Mouse (Mus musculus): ENCODE results near the gene Zdhhc18. TPM values are rescaled to one million over a fixed set of nuclear protein-coding genes. Genes with fewer than 3 reads are reported as not detected.

Zdhhc18 gene
- polyA plus RNA-seq, 1 experiment from 2014 or later = 5.8 TPM

- WGBS = 13% methylated on average over 7 of the region's 7 CpGs
- H3K36me3 ChIP-seq (ENCODE audit: insufficient read depth, low read length) = peaks cover 4% of the 10 kb centered on the region; the same call in 1 of the 2 replicates
- H3K4me1 ChIP-seq (ENCODE audit: insufficient read depth, low read depth, low read length) = peaks cover 8% of the 10 kb centered on the region
- TF ChIP-seq CTCF (IDR thresholded peaks at IDR 0.05) = no peak
- no peak for TF ChIP-seq EP300 (IDR thresholded peaks at IDR 0.05)
- peak overlapping the region; percentile 67 for H3K4me2 ChIP-seq (replicated peaks; ENCODE audit: low read depth, low read length)
- peak overlapping the region; percentile 43 for H3K4me3 ChIP-seq (ENCODE audit: low read depth, low read length)
- H3K27ac ChIP-seq (ENCODE audit: low read length) = peak overlapping the region; percentile 84
- H3K27me3 ChIP-seq (replicated peaks; ENCODE audit: insufficient read depth, low read length) = no peaks in the 10 kb centered on the region
- H3K9me3 ChIP-seq (ENCODE audit: low read length) = no peaks in the 10 kb centered on the region
- no peak overlapping the region; the same call in 1 of the 2 replicates for H3K9ac ChIP-seq (replicated peaks; ENCODE audit: low read depth)
- DNase-seq (ENCODE audit: low spot score) = no peak
- ATAC-seq = no peak
These were observed 50.8 kb downstream of the Zdhhc18 start for GRCm38 (mm10) chr4:133599116-133599515.

GRCm38 (mm10) chr4:133598616-133599015, 51.3 kb downstream of the Zdhhc18 start:
- H3K4me1 ChIP-seq (ENCODE audit: insufficient read depth, low read depth, low read length) = peaks cover 5% of the 10 kb centered on the region; the same call in 1 of the 2 replicates
- no peak for ATAC-seq
- H3K9me3 ChIP-seq (ENCODE audit: low read length) = no peaks in the 10 kb centered on the region
- 31% methylated on average over 4 of the region's 4 CpGs for WGBS
- 0 out of 2 replicates have a peak overlapping the region, but pooled peaks have one; percentile 67 for H3K4me2 ChIP-seq (replicated peaks; ENCODE audit: low read depth, low read length)
- H3K4me3 ChIP-seq (ENCODE audit: low read depth, low read length) = no peak overlapping the region
- no peaks in the 10 kb centered on the region for H3K27me3 ChIP-seq (replicated peaks; ENCODE audit: insufficient read depth, low read length)
- H3K36me3 ChIP-seq (ENCODE audit: insufficient read depth, low read length) = 0 out of 2 replicates have a peak, but pooled peaks cover under 1% of the 10 kb centered on the region
- TF ChIP-seq CTCF (IDR thresholded peaks at IDR 0.05) (no peak), EP300 (IDR thresholded peaks at IDR 0.05) (no peak)
- no peak overlapping the region for H3K9ac ChIP-seq (replicated peaks; ENCODE audit: low read depth)
- H3K27ac ChIP-seq (ENCODE audit: low read length) = peak overlapping the region; percentile 84
- peak; percentile 77 for DNase-seq (ENCODE audit: low spot score)

- no peak overlapping the region for H3K27ac ChIP-seq (ENCODE audit: low read length)
- no peak overlapping the region for H3K4me3 ChIP-seq (ENCODE audit: low read depth, low read length)
- no peaks in the 10 kb centered on the region for H3K9me3 ChIP-seq (ENCODE audit: low read length)
- H3K9ac ChIP-seq (replicated peaks; ENCODE audit: low read depth) = no peak overlapping the region
- H3K36me3 ChIP-seq (ENCODE audit: insufficient read depth, low read length) = no peaks in the 10 kb centered on the region
- DNase-seq (ENCODE audit: low spot score) (no peak), ATAC-seq (no peak)
- WGBS = 73% methylated on average over 6 of the region's 6 CpGs
- H3K4me2 ChIP-seq (replicated peaks; ENCODE audit: low read depth, low read length) = no peak overlapping the region
- H3K4me1 ChIP-seq (ENCODE audit: insufficient read depth, low read depth, low read length) = peaks cover 5% of the 10 kb centered on the region; the same call in 1 of the 2 replicates
- H3K27me3 ChIP-seq (replicated peaks; ENCODE audit: insufficient read depth, low read length) = no peaks in the 10 kb centered on the region
- no peak for TF ChIP-seq CTCF (IDR thresholded peaks at IDR 0.05)
- TF ChIP-seq EP300 (IDR thresholded peaks at IDR 0.05) = no peak
These were observed 53.9 kb downstream of the Zdhhc18 start for GRCm38 (mm10) chr4:133596084-133596483.

- no peaks in the 10 kb centered on the region for H3K36me3 ChIP-seq (ENCODE audit: insufficient read depth, low read length)
- no peak for TF ChIP-seq EP300 (IDR thresholded peaks at IDR 0.05)
- TF ChIP-seq CTCF (IDR thresholded peaks at IDR 0.05) = no peak
- H3K4me2 ChIP-seq (replicated peaks; ENCODE audit: low read depth, low read length) = no peak overlapping the region
- H3K4me1 ChIP-seq (ENCODE audit: insufficient read depth, low read depth, low read length) = peaks cover 5% of the 10 kb centered on the region; the same call in 1 of the 2 replicates
- H3K27me3 ChIP-seq (replicated peaks; ENCODE audit: insufficient read depth, low read length) = no peaks in the 10 kb centered on the region
- no peak overlapping the region for H3K27ac ChIP-seq (ENCODE audit: low read length)
- H3K9ac ChIP-seq (replicated peaks; ENCODE audit: low read depth) = no peak overlapping the region
- H3K4me3 ChIP-seq (ENCODE audit: low read depth, low read length) = no peak overlapping the region
- 63% methylated on average over 7 of the region's 7 CpGs for WGBS
- DNase-seq (ENCODE audit: low spot score) (no peak), ATAC-seq (no peak)
- H3K9me3 ChIP-seq (ENCODE audit: low read length) = no peaks in the 10 kb centered on the region
These were observed 54.4 kb downstream of the Zdhhc18 start for GRCm38 (mm10) chr4:133595538-133595937.

GRCm38 (mm10) chr4:133592570-133592969, 57.4 kb downstream of the Zdhhc18 start:
- Histone ChIP-seq H3K36me3 (ENCODE audit: insufficient read depth, low read length) (peaks cover 9% of the 10 kb centered on the region; the same call in 1 of the 2 replicates), H3K4me3 (ENCODE audit: low read depth, low read length) (no peak overlapping the region), H3K4me1 (ENCODE audit: insufficient read depth, low read depth, low read length) (no peaks in the 10 kb centered on the region), H3K27ac (ENCODE audit: low read length) (no peak overlapping the region), H3K9ac (replicated peaks; ENCODE audit: low read depth) (no peak overlapping the region), H3K4me2 (replicated peaks; ENCODE audit: low read depth, low read length) (no peak overlapping the region), H3K9me3 (ENCODE audit: low read length) (no peaks in the 10 kb centered on the region), H3K27me3 (replicated peaks; ENCODE audit: insufficient read depth, low read length) (no peaks in the 10 kb centered on the region)
- 23% methylated on average over 7 of the region's 7 CpGs for WGBS
- TF ChIP-seq EP300 (IDR thresholded peaks at IDR 0.05) (no peak), CTCF (IDR thresholded peaks at IDR 0.05) (peak; percentile 94)
- DNase-seq (ENCODE audit: low spot score) (peak; percentile 80), ATAC-seq (peak; percentile 67)

GRCm38 (mm10) chr4:133584059-133584951, 65.6 kb downstream of the Zdhhc18 start, which contains the start of gene Gpn2:
Gpn2 (plus strand) TSS chr4:133584362.
- peaks cover 25% of the 10 kb centered on the region; the same call in 1 of the 2 replicates for H3K36me3 ChIP-seq (ENCODE audit: insufficient read depth, low read length)
- peak within 1 kb of the TSS; percentile 80 for H3K4me3 ChIP-seq (ENCODE audit: low read depth, low read length)
- TF ChIP-seq EP300 (IDR thresholded peaks at IDR 0.05) (no peak), CTCF (IDR thresholded peaks at IDR 0.05) (no peak)
- H3K9ac ChIP-seq (replicated peaks; ENCODE audit: low read depth) = peak within 1 kb of the TSS; percentile 80
- H3K9me3 ChIP-seq (ENCODE audit: low read length) = no peaks in the 10 kb centered on the region
- H3K27me3 ChIP-seq (replicated peaks; ENCODE audit: insufficient read depth, low read length) = no peaks in the 10 kb centered on the region
- DNase-seq (ENCODE audit: low spot score) = peak; percentile 96
- H3K4me1 ChIP-seq (ENCODE audit: insufficient read depth, low read depth, low read length) = no peaks in the 10 kb centered on the region; the same call in 1 of the 2 replicates
- ATAC-seq = peak; percentile 95
- H3K27ac ChIP-seq (ENCODE audit: low read length) = peak within 1 kb of the TSS; percentile 67
- H3K4me2 ChIP-seq (replicated peaks; ENCODE audit: low read depth, low read length) = peak within 1 kb of the TSS; percentile 100
- WGBS = 1% methylated on average over 64 of the region's 65 CpGs
